Mouse (Mus musculus) G1E (cell line): Measurements from ENCODE around the gene Ccr1l1.

Experiments
- CTCF ChIP-seq: IDR thresholded peaks from 2 replicates; pipeline ENCODE4 v1.5.1; 2012; ENCODE audit warnings: low read depth, low read length, inconsistent platforms, mixed read lengths
- GATA1 ChIP-seq: IDR thresholded peaks from 2 replicates; pipeline ENCODE4 v1.6.1; 2012; ENCODE audit warnings: borderline replicate concordance, low read length, inconsistent platforms, mixed read lengths
- POLR2AphosphoS5 ChIP-seq: IDR thresholded peaks from 2 replicates; pipeline ENCODE4 v1.6.1; 2012; ENCODE audit warnings: low read depth, low read length, inconsistent platforms; ENCODE audit not compliant: insufficient replicate concordance

GRCm38 (mm10) chr9:123982720-123983119 is 4.5 kb upstream of the Ccr1l1 start:
- TF ChIP-seq CTCF (no peak), GATA1 (no peak), POLR2AphosphoS5 (no peak)
